Mouse (Mus musculus): Measurements from ENCODE around the gene Serinc2. TPM values are rescaled to one million over a fixed set of nuclear protein-coding genes. Genes with fewer than 3 reads are reported as not detected.

Gene Serinc2
- total and polyA plus RNA-seq, 3 experiments, result 0.08 to 0.20 TPM; not detected in 1

DNA sequence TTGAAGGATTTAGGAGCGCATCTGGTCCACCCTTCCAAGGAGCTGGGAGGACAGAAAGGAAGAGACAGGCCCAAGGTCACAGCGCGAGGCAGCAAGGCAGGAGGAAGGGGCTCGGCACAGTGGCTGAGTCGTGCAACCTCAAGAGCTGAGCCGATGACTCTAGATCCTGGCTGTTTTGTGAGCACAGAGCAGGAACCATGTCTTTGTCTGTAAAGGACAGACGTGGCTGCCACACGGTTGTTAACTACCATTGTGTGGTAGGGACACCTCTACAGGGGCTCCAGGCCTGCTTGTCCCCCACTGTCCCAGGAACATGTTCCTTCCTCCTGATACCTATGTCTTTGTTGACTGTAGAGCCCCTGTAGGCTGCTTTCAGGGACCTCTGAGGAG lies 20.6 kb upstream of the Serinc2 start:
- no peaks in the 10 kb centered on the region for H3K36me3 ChIP-seq (replicated peaks in 1 of 2; ENCODE audit: control insufficient read depth in 1 of 2, insufficient read depth in 1 of 2, low read length in 1 of 2)
- H3K4me2 ChIP-seq (ENCODE audit: insufficient read depth, low read depth, poor library complexity, severe bottlenecking), result no peak overlapping the region
- H3K79me2 ChIP-seq (replicated peaks; ENCODE audit: control insufficient read depth, extremely low read depth, insufficient read depth, poor library complexity, severe bottlenecking), result no peaks in the 10 kb centered on the region
- H3K27ac ChIP-seq (ENCODE audit: insufficient read depth, low read depth), result no peak overlapping the region
- H3K9me3 ChIP-seq (replicated peaks; ENCODE audit: low read length), result no peaks in the 10 kb centered on the region
- TF ChIP-seq MYC (IDR thresholded peaks at IDR 0.05; ENCODE audit: low read depth, low read length) (no peak), JUND (conservative IDR thresholded peaks at IDR 0.05; ENCODE audit: low read depth, low read length) (no peak), ELF1 (IDR thresholded peaks at IDR 0.05; ENCODE audit: low read depth, low read length) (no peak), JUN (IDR thresholded peaks at IDR 0.05; ENCODE audit: insufficient read depth, low read depth, low read length) (no peak), ZNF384 (IDR thresholded peaks at IDR 0.05; ENCODE audit: low read depth, low read length) (no peak), MAX (IDR thresholded peaks at IDR 0.05; ENCODE audit: low read length) (no peak), UBTF (IDR thresholded peaks at IDR 0.05; ENCODE audit: low read depth, low read length) (no peak), MEF2A (IDR thresholded peaks at IDR 0.05; ENCODE audit: borderline replicate concordance, low read depth, low read length) (no peak), RAD21 (IDR thresholded peaks at IDR 0.05; ENCODE audit: low read depth, low read length) (no peak), SIN3A (IDR thresholded peaks at IDR 0.05; ENCODE audit: low read length) (no peak), EP300 (IDR thresholded peaks at IDR 0.05; ENCODE audit: low read length) (no peak), NELFE (IDR thresholded peaks at IDR 0.05; ENCODE audit: low read depth, low read length) (no peak), ZKSCAN1 (IDR thresholded peaks at IDR 0.05; ENCODE audit: borderline replicate concordance, low read depth, low read length) (no peak)
- dilution Hi-C loops (cut with MboI; ENCODE audit: extremely low pct_ligation_motif_present, extremely low pct_unique_long_range_greater_than_20kb, low sequenced_read_pairs), result no loop called here
- H3K4me1 ChIP-seq (ENCODE audit: control insufficient read depth in 1 of 2, insufficient read depth in 2 of 2), result peaks cover 0 to 16% of the 10 kb centered on the region in 2 experiments; a peak in 2 of 4 replicates
- DNase-seq (ENCODE audit: extremely low read depth), result no peak
- H3K27me3 ChIP-seq (replicated peaks), result peaks cover 30% of the 10 kb centered on the region
- H3K9ac ChIP-seq (ENCODE audit: insufficient read depth, low read depth), result no peak overlapping the region
- H3K4me3 ChIP-seq (replicated peaks in 1 of 3; ENCODE audit: low read depth in 2 of 3, low read length in 2 of 3, poor library complexity in 1 of 3), result no peak overlapping the region
- in situ Hi-C loops (cut with MboI; ENCODE audit: low pct_ligation_motif_present, low pct_unique_long_range_greater_than_20kb, low sequenced_read_pairs), result no loop called here

DNA sequence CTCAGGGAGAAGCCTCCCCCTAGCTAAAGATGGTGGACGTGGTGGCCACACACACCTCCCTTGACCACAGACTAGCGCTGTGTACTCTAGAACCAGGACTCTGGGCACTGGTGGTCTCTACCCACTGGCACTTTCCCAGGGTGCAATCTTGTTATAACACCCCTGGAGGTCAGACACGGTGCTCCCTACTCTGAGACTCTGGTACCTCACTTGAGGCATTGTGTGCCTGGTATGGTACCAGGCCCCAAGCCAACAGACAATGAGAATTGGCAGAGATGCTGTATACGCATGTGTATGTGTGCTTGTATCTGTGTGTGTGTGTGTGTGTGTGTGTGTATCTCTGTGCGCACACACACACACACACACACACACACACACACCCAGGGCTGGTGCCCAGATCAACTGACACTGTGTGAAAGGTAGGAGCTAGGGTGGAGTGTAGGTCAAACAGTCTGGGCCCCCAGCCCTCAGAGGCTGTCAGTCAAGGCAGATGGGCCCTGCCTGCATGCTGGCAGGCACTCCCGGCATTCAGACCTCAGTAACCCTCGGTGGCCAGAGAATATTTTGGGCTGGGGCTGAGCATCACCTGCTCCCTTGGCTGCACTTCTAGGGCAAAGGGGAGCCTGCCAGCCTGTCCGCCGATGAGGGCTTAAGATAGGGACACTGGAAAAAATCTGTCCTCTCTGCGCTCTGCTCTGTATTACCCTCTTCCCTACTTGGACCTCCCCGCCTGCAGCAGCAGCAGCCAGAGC lies 20.0 kb upstream of the Serinc2 start:
- no peak for DNase-seq (ENCODE audit: extremely low read depth)
- in situ Hi-C loops (cut with MboI; ENCODE audit: low pct_ligation_motif_present, low pct_unique_long_range_greater_than_20kb, low sequenced_read_pairs) (no loop called here), dilution Hi-C loops (cut with MboI; ENCODE audit: extremely low pct_ligation_motif_present, extremely low pct_unique_long_range_greater_than_20kb, low sequenced_read_pairs) (no loop called here)
- no peaks in the 10 kb centered on the region for H3K36me3 ChIP-seq (replicated peaks in 1 of 2; ENCODE audit: control insufficient read depth in 1 of 2, insufficient read depth in 1 of 2, low read length in 1 of 2)
- H3K4me3 ChIP-seq (replicated peaks in 1 of 3; ENCODE audit: low read depth in 2 of 3, low read length in 2 of 3, poor library complexity in 1 of 3), result no peak overlapping the region
- H3K27me3 ChIP-seq (replicated peaks), result peaks cover 34% of the 10 kb centered on the region
- H3K79me2 ChIP-seq (replicated peaks; ENCODE audit: control insufficient read depth, extremely low read depth, insufficient read depth, poor library complexity, severe bottlenecking), result no peaks in the 10 kb centered on the region
- no peak overlapping the region for H3K27ac ChIP-seq (ENCODE audit: insufficient read depth, low read depth)
- no peak for TF ChIP-seq PAX5 (IDR thresholded peaks at IDR 0.05; ENCODE audit: low read length)
- TF ChIP-seq TBP (conservative IDR thresholded peaks at IDR 0.05; ENCODE audit: low read depth, low read length), result no peak
- TF ChIP-seq CTCF (conservative IDR thresholded peaks at IDR 0.05 in 1 of 2, IDR thresholded peaks at IDR 0.05 in 1 of 2; ENCODE audit: low read depth in 2 of 2, low read length in 2 of 2), result no peak
- TF ChIP-seq MAZ (IDR thresholded peaks at IDR 0.05; ENCODE audit: low read depth, low read length), result no peak
- TF ChIP-seq CHD2 (IDR thresholded peaks at IDR 0.05; ENCODE audit: low read length), result no peak
- no peak for TF ChIP-seq MAX (IDR thresholded peaks at IDR 0.05; ENCODE audit: low read length)
- no peak for TF ChIP-seq IRF4 (IDR thresholded peaks at IDR 0.05; ENCODE audit: low read depth, low read length)
- TF ChIP-seq HCFC1 (IDR thresholded peaks at IDR 0.05; ENCODE audit: low read depth, low read length), result no peak
- TF ChIP-seq POLR2AphosphoS2 (IDR thresholded peaks at IDR 0.05; ENCODE audit: low read depth, low read length), result no peak
- no peak for TF ChIP-seq BHLHE40 (IDR thresholded peaks at IDR 0.05; ENCODE audit: low read depth, low read length)
- no peak for TF ChIP-seq NELFE (IDR thresholded peaks at IDR 0.05; ENCODE audit: low read depth, low read length)
- H3K4me1 ChIP-seq (ENCODE audit: control insufficient read depth in 1 of 2, insufficient read depth in 2 of 2), result peaks cover 0 to 11% of the 10 kb centered on the region in 2 experiments; a peak in 2 of 4 replicates
- H3K9ac ChIP-seq (ENCODE audit: insufficient read depth, low read depth), result no peak overlapping the region
- H3K9me3 ChIP-seq (replicated peaks; ENCODE audit: low read length), result no peaks in the 10 kb centered on the region
- H3K4me2 ChIP-seq (ENCODE audit: insufficient read depth, low read depth, poor library complexity, severe bottlenecking), result no peak overlapping the region
